Mouse (Mus musculus): ENCODE data around the gene Dnmt1.

GRCm38 (mm10) chr9:20895382-20895781, 64.3 kb downstream of the Dnmt1 start:
- no peak for TF ChIP-seq CTCF (conservative IDR thresholded peaks at IDR 0.05 in 1 of 2, IDR thresholded peaks at IDR 0.05 in 1 of 2; ENCODE audit: low read depth in 2 of 2, low read length in 2 of 2)
- no peak for TF ChIP-seq MAFK (IDR thresholded peaks at IDR 0.05; ENCODE audit: insufficient replicate concordance, low read length)
- no peak for TF ChIP-seq POLR2A (IDR thresholded peaks at IDR 0.05; ENCODE audit: low read depth, low read length)
- TF ChIP-seq ZMIZ1 (IDR thresholded peaks at IDR 0.05; ENCODE audit: low read depth, low read length) = no peak
- TF ChIP-seq E2F4 (IDR thresholded peaks at IDR 0.05; ENCODE audit: insufficient replicate concordance, low read depth, low read length) = no peak
- TF ChIP-seq KAT2A (IDR thresholded peaks at IDR 0.05; ENCODE audit: insufficient replicate concordance, low read length) = no peak
- no peak for TF ChIP-seq JUN (IDR thresholded peaks at IDR 0.05; ENCODE audit: insufficient read depth, low read depth, low read length)
- no peak for TF ChIP-seq USF1 (IDR thresholded peaks at IDR 0.05; ENCODE audit: low read depth, low read length)
- TF ChIP-seq CHD2 (IDR thresholded peaks at IDR 0.05; ENCODE audit: low read length) = no peak
- no peak for TF ChIP-seq ZNF384 (IDR thresholded peaks at IDR 0.05; ENCODE audit: low read depth, low read length)
- no peak for TF ChIP-seq BHLHE40 (IDR thresholded peaks at IDR 0.05; ENCODE audit: low read depth, low read length)
- TF ChIP-seq ZC3H11A (IDR thresholded peaks at IDR 0.05; ENCODE audit: low read depth, low read length) = no peak
- no peak for TF ChIP-seq HCFC1 (IDR thresholded peaks at IDR 0.05; ENCODE audit: low read depth, low read length)

Data from CH12.LX (cell line).